Mouse (Mus musculus): ENCODE data around the gene Rnf217. TPM values are rescaled to one million over a fixed set of nuclear protein-coding genes. Genes with fewer than 3 reads are reported as not detected.

Gene Rnf217
- polyA plus RNA-seq, 1 experiment = 4.6 TPM

GRCm38 (mm10) chr10:31517192-31517591 lies 91.8 kb downstream of the Rnf217 start:
- H3K27ac ChIP-seq (ENCODE audit: insufficient read depth, low read length) = no peak overlapping the region
- TF ChIP-seq POLR2A (IDR thresholded peaks at IDR 0.05; ENCODE audit: extremely low read depth, insufficient read depth, low read length) (no peak), CTCF (IDR thresholded peaks at IDR 0.05; ENCODE audit: extremely low read depth, insufficient read depth, low read length) (no peak)
- no peak overlapping the region for H3K4me3 ChIP-seq (ENCODE audit: insufficient read depth, low read length)
- no peaks in the 10 kb centered on the region for H3K4me1 ChIP-seq (ENCODE audit: control insufficient read depth, insufficient read depth, low read length)

GRCm38 (mm10) chr10:31515897-31516296 lies 93.1 kb downstream of the Rnf217 start:
- H3K4me3 ChIP-seq (ENCODE audit: insufficient read depth, low read length) = no peak overlapping the region
- TF ChIP-seq CTCF (IDR thresholded peaks at IDR 0.05; ENCODE audit: extremely low read depth, insufficient read depth, low read length) = no peak
- no peak for TF ChIP-seq POLR2A (IDR thresholded peaks at IDR 0.05; ENCODE audit: extremely low read depth, insufficient read depth, low read length)
- H3K4me1 ChIP-seq (ENCODE audit: control insufficient read depth, insufficient read depth, low read length) = no peaks in the 10 kb centered on the region
- H3K27ac ChIP-seq (ENCODE audit: insufficient read depth, low read length) = no peak overlapping the region

- TF ChIP-seq CTCF (IDR thresholded peaks at IDR 0.05; ENCODE audit: extremely low read depth, insufficient read depth, low read length) (no peak), POLR2A (IDR thresholded peaks at IDR 0.05; ENCODE audit: extremely low read depth, insufficient read depth, low read length) (no peak)
Observed at GRCm38 (mm10) chr10:31504134-31504551, 104.8 kb downstream of the Rnf217 start.

GRCm38 (mm10) chr10:31503542-31504133 lies 105.3 kb downstream of the Rnf217 start:
- Histone ChIP-seq H3K27ac (ENCODE audit: insufficient read depth, low read length) (no peak overlapping the region), H3K4me1 (ENCODE audit: control insufficient read depth, insufficient read depth, low read length) (no peaks in the 10 kb centered on the region), H3K4me3 (ENCODE audit: insufficient read depth, low read length) (no peak overlapping the region)
- TF ChIP-seq CTCF (IDR thresholded peaks at IDR 0.05; ENCODE audit: extremely low read depth, insufficient read depth, low read length) (no peak), POLR2A (IDR thresholded peaks at IDR 0.05; ENCODE audit: extremely low read depth, insufficient read depth, low read length) (no peak)

More at GRCm38 (mm10) chr10:31504134-31504551, 104.8 kb downstream of the Rnf217 start:
- H3K4me1 ChIP-seq (ENCODE audit: control insufficient read depth, insufficient read depth, low read length) = no peaks in the 10 kb centered on the region
- H3K4me3 ChIP-seq (ENCODE audit: insufficient read depth, low read length) = no peak overlapping the region
- H3K27ac ChIP-seq (ENCODE audit: insufficient read depth, low read length) = no peak overlapping the region

- Histone ChIP-seq H3K27ac (ENCODE audit: insufficient read depth, low read length) (no peak overlapping the region), H3K4me1 (ENCODE audit: control insufficient read depth, insufficient read depth, low read length) (no peaks in the 10 kb centered on the region), H3K4me3 (ENCODE audit: insufficient read depth, low read length) (no peak overlapping the region)
- TF ChIP-seq CTCF (IDR thresholded peaks at IDR 0.05; ENCODE audit: extremely low read depth, insufficient read depth, low read length) (no peak), POLR2A (IDR thresholded peaks at IDR 0.05; ENCODE audit: extremely low read depth, insufficient read depth, low read length) (no peak)
Observed at GRCm38 (mm10) chr10:31501644-31502043, 107.3 kb downstream of the Rnf217 start.

- H3K4me3 ChIP-seq (ENCODE audit: insufficient read depth, low read length) = no peak overlapping the region
- TF ChIP-seq CTCF (IDR thresholded peaks at IDR 0.05; ENCODE audit: extremely low read depth, insufficient read depth, low read length) = no peak
- TF ChIP-seq POLR2A (IDR thresholded peaks at IDR 0.05; ENCODE audit: extremely low read depth, insufficient read depth, low read length) = no peak
- H3K4me1 ChIP-seq (ENCODE audit: control insufficient read depth, insufficient read depth, low read length) = no peaks in the 10 kb centered on the region
- H3K27ac ChIP-seq (ENCODE audit: insufficient read depth, low read length) = no peak overlapping the region
Observed at GRCm38 (mm10) chr10:31496931-31497330, 112.1 kb downstream of the Rnf217 start.

- H3K4me3 ChIP-seq (ENCODE audit: insufficient read depth, low read length) = no peak overlapping the region
- TF ChIP-seq POLR2A (IDR thresholded peaks at IDR 0.05; ENCODE audit: extremely low read depth, insufficient read depth, low read length) = no peak
- TF ChIP-seq CTCF (IDR thresholded peaks at IDR 0.05; ENCODE audit: extremely low read depth, insufficient read depth, low read length) = no peak
- H3K27ac ChIP-seq (ENCODE audit: insufficient read depth, low read length) = no peak overlapping the region
- H3K4me1 ChIP-seq (ENCODE audit: control insufficient read depth, insufficient read depth, low read length) = no peaks in the 10 kb centered on the region
Observed at GRCm38 (mm10) chr10:31495826-31496225, 113.2 kb downstream of the Rnf217 start.

- Histone ChIP-seq H3K4me1 (ENCODE audit: control insufficient read depth, insufficient read depth, low read length) (no peaks in the 10 kb centered on the region), H3K4me3 (ENCODE audit: insufficient read depth, low read length) (no peak overlapping the region), H3K27ac (ENCODE audit: insufficient read depth, low read length) (no peak overlapping the region)
- TF ChIP-seq CTCF (IDR thresholded peaks at IDR 0.05; ENCODE audit: extremely low read depth, insufficient read depth, low read length) = no peak
Observed at GRCm38 (mm10) chr10:31494296-31494695, 114.7 kb downstream of the Rnf217 start.

GRCm38 (mm10) chr10:31467043-31467898 lies 141.7 kb downstream of the Rnf217 start:
- peaks cover 2% of the 10 kb centered on the region; the same call in 1 of the 2 replicates for H3K4me1 ChIP-seq (ENCODE audit: control insufficient read depth, insufficient read depth, low read length)
- no peak overlapping the region for H3K27ac ChIP-seq (ENCODE audit: insufficient read depth, low read length)
- no peak overlapping the region for H3K4me3 ChIP-seq (ENCODE audit: insufficient read depth, low read length)
- TF ChIP-seq POLR2A (IDR thresholded peaks at IDR 0.05; ENCODE audit: extremely low read depth, insufficient read depth, low read length) = no peak
- TF ChIP-seq CTCF (IDR thresholded peaks at IDR 0.05; ENCODE audit: extremely low read depth, insufficient read depth, low read length) = no peak
